Mouse (Mus musculus) gastrocnemius, adult 2 months (tissue): ENCODE measurements around the gene Cers6. TPM values are rescaled to one million over a fixed set of nuclear protein-coding genes. Genes with fewer than 3 reads are reported as not detected.

Experiments used
- DNase-seq: peaks from one replicate; pipeline ENCODE4 v3.0.0; 2022
- H3K27ac ChIP-seq: fragments of 200-600 bp; 2 replicates; pipeline ENCODE4 v1.8.1; 2022; ENCODE audit warnings: mild to moderate bottlenecking
- H3K4me3 ChIP-seq: fragments of 200-600 bp; 2 replicates; pipeline ENCODE4 v1.8.1; 2022; ENCODE audit warnings: mild to moderate bottlenecking, moderate library complexity
- CTCF ChIP-seq: fragments of 200-600 bp; IDR thresholded peaks from 2 replicates; pipeline ENCODE4 v1.8.1; 2022; ENCODE audit warnings: antibody characterized with exemption, mild to moderate bottlenecking, moderate library complexity
- intact Hi-C: fragments of 180-260 bp; cut with DNase I; formaldehyde crosslinking; loops from one replicate; pipeline ENCODE4 v1.15.1; 2025
- total RNA-seq, 2 experiments: library from RNA; stranded (reverse); gene quantifications; 2 replicates each; pipeline ENCODE4 v1.2.3; 2021

Cers6 gene
- total RNA-seq, 2 experiments from 2014 or later = 0.59 to 1.6 TPM

DNA sequence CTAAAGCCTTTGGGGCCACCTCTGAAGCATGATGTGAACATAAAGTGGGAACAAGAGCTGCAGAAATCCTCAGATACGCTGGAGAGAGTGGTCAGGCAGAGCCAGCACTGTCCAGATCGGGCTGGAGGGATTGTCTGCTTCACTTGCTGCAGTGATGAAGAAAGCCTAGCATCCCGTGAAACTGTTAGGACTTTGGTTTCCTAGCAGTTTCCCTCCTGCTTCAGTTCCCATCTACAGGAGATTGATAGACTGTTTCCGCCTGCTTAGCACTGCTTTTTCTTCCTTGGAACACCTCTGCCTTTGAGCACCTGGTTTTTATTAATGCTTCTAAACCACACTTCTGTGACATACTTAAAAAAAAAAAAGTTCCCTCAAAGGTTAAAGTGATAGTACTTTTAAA is 160.3 kb downstream of the Cers6 start:
- Histone ChIP-seq H3K4me3 (no peak overlapping the region), H3K27ac (no peak overlapping the region)
- no peak for DNase-seq
- TF ChIP-seq CTCF = no peak
- intact Hi-C loops = no loop called here

DNA sequence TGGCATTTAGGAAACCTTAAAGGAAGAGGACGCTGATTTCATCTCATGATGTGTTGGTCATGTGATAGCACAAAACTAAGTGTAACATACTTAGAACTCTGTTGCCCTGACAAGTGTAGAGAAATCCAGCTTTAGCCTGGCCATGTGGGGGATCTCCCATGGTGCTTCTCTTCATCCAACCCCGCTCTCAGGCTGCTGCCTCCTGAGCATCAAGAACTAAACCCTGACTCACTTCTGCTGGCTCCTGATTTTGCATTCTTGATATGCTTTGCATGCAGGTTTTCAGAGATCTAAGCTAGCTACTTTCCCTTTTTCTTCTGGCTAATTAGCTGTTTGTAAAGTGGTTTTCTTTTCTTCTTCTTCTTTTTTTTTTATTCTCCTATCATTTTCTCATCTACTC is 163.6 kb downstream of the Cers6 start:
- TF ChIP-seq CTCF = no peak
- Histone ChIP-seq H3K4me3 (no peak overlapping the region), H3K27ac (no peak overlapping the region)
- DNase-seq = no peak
- intact Hi-C loops = no loop called here

- intact Hi-C loops = no loop called here
- no peak for TF ChIP-seq CTCF
- Histone ChIP-seq H3K27ac (no peak overlapping the region), H3K4me3 (no peak overlapping the region)
- DNase-seq = no peak
Observed at GRCm38 (mm10) chr2:69032562-69032961, 171.3 kb downstream of the Cers6 start.

GRCm38 (mm10) chr2:69035457-69035856 is 174.2 kb downstream of the Cers6 start:
- no peak overlapping the region for H3K4me3 ChIP-seq
- H3K27ac ChIP-seq = no peak overlapping the region
- intact Hi-C loops = no loop called here
- no peak for DNase-seq
- TF ChIP-seq CTCF = no peak

DNA sequence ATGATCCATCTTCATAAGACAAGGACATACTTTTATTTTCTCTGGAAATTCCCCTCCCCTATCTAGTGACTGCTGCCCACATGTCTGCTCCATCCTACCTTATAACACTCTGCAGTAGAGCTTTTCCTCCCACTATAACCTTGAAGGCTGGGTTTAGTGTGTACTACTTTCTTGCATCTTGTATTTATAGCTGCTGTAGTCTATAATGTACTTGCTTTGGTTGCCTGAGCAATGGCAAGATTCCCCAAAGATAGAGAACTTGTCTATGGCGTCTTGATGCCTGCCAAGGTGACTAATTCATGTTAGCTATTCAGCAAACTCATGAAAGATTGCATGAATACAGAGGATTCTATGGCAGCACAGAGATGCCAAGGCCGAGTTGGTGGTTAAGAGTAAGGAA is 176.1 kb downstream of the Cers6 start:
- no peak for TF ChIP-seq CTCF
- Histone ChIP-seq H3K4me3 (no peak overlapping the region), H3K27ac (no peak overlapping the region)
- DNase-seq = no peak
- intact Hi-C loops = no loop called here

DNA sequence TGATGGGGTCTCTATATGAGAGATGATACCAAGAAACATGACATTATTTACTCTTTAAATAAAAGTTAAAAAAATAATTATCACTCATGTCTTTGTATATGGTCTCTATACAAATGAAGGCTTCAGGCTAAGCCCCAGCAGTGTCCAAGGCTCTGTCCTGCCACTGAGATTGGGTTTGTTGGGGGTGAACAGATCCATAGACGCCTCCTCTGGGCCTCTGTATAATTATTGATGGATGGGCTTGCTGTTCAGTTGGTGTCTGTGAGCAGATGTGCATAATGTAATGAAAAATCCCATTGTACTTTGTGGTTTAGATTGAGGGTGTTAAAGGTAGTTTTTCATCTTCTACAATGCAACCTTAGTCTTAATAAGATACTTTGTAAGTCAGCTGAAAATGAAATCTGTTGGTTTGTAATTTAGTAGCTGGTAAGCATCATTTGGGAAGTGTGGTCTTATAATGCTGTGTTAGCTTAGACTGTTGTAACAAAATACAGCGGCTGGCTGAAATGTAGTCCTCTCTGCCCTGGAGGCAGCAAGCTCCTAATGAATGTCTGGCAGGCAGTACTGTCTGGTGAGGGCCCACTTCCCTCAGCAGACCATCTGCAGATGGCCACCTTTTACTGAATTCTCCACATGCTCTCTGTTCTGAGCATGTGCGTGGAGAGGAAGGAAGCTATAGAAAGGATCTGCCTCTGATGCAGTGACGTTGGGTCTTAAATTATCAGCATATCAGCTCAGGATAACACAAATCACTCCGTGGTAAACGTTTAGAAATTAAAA is 181.3 kb downstream of the Cers6 start:
- Histone ChIP-seq H3K4me3 (no peak overlapping the region), H3K27ac (no peak overlapping the region)
- TF ChIP-seq CTCF = no peak
- DNase-seq = no peak
- intact Hi-C loops = no loop called here

- intact Hi-C loops = no loop called here
- H3K27ac ChIP-seq = no peak overlapping the region
- peak; percentile 68 for TF ChIP-seq CTCF
- DNase-seq = peak; percentile 28
- no peak overlapping the region for H3K4me3 ChIP-seq
Observed at GRCm38 (mm10) chr2:69043431-69044118, 182.3 kb downstream of the Cers6 start.

DNA sequence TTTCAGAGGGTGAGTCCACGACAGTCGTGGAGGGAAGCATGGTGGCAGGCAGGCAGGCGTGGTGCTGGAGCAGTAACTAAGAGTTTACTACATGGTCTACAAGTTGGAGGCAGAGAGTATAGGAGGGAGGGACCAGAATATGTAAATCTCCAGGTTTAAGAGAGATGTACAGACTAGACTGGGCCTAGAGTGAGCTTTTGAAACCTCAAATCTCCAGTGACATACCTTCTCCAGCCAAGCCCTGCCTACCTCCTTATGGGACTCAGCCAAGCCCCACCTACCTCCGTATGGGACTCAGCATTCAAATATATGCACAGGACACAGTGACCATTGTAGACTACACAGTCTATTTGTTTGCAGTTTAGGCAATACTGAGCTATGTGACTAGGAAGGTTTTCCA is 184.7 kb downstream of the Cers6 start:
- TF ChIP-seq CTCF = no peak
- no peak for DNase-seq
- no peak overlapping the region for H3K27ac ChIP-seq
- intact Hi-C loops = no loop called here
- H3K4me3 ChIP-seq = no peak overlapping the region

- intact Hi-C loops = no loop called here
- no peak for TF ChIP-seq CTCF
- H3K4me3 ChIP-seq = no peak overlapping the region
- no peak for DNase-seq
- no peak overlapping the region for H3K27ac ChIP-seq
Observed at GRCm38 (mm10) chr2:69047297-69047696, 186.1 kb downstream of the Cers6 start.

GRCm38 (mm10) chr2:69047805-69048204 is 186.6 kb downstream of the Cers6 start:
- no peak overlapping the region for H3K27ac ChIP-seq
- no peak overlapping the region for H3K4me3 ChIP-seq
- intact Hi-C loops = no loop called here
- no peak for DNase-seq
- no peak for TF ChIP-seq CTCF

- TF ChIP-seq CTCF = no peak
- Histone ChIP-seq H3K4me3 (no peak overlapping the region), H3K27ac (no peak overlapping the region)
- intact Hi-C loops = no loop called here
- no peak for DNase-seq
Observed at GRCm38 (mm10) chr2:69049179-69049578, 187.9 kb downstream of the Cers6 start.

DNA sequence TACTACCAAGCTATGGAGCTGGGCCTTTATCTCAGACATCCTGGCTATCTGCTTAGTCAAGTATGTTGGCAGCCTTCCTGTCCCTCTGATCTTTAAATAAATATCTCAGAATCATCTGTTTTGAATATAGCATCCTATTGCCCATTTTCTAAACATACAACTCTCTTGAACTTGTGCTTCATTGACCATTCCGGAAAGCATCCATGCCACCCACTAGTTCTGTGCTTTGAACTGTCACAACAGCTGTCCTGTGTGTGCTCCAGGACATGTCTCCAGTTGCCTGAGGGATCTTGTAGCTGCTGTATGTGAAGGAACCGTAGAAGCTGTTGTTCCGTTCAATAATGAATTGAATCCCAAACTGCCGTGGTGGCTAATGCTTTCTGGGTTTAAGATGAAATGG is 188.9 kb downstream of the Cers6 start:
- no peak overlapping the region for H3K27ac ChIP-seq
- no peak for DNase-seq
- intact Hi-C loops = no loop called here
- no peak for TF ChIP-seq CTCF
- H3K4me3 ChIP-seq = no peak overlapping the region

DNA sequence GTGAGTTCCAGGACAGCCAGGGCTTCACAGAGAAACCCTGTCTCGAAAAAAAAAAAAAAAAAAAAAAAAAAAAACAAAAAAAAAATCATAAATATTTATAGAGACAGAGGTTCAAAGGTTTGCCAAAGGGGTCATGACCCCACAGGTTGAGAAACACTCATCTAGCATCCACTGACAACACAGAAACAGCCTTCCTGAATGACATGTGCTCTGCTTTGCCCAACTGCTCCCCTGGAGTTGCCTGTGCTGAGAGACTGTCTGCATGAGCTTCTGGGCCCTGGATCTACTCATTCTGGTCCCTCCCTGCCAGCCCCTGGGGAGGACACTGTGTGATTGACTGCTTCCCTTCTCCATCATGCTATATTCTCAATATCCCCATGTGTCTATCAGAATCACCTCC is 190.4 kb downstream of the Cers6 start:
- intact Hi-C loops = no loop called here
- no peak for TF ChIP-seq CTCF
- DNase-seq = no peak
- no peak overlapping the region for H3K27ac ChIP-seq
- no peak overlapping the region for H3K4me3 ChIP-seq
